Mouse (Mus musculus) embryo, embryonic 11 days (tissue): ENCODE results near the gene Lcmt1.
A peak's percentile ranks its signal among the peaks of the same experiment; 100 is the strongest.

Experiments used
- DNase-seq: peaks from one replicate; pipeline ENCODE4 v3.0.0-alpha.2; 2015

Lcmt1 gene

DNA sequence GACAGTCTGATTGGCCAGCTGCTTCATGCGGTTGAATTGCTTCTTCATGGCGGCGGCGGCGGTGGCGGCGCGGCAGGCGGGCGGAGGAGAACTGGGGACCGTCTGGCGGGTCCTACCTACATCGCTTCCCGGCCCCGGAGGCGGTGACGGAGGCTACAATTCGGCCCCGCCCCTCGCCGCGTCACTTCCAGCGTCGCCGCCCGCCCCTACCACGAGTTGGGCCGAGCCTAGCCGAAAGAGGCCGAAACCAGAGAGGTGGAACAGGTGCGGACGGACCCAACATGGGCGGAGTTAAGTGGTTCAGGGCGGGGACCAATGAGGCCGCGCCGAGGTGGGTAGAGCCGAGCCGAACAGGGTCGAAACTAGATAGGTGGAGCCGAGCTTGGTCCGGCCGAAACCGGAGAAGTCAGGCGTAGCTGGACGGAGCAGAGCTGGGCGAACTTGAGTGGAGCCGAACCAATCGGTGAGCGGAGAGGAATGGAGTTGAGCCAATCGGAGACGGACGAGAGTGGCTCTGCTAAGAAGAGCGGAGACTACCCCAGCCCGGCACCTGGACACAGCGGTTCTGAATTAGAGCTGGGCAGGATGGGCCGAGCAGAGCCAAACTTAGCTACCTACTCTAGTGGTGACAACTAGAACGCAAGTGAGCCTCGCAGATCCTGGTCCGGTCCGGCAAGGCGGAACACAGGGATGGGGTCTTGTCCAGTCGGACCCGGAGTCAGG is at the start of gene Lcmt1, which contains the start of gene Arhgap17:
Lcmt1 (plus strand) TSS at position 26 of the 723 bp plus-strand sequence.
Arhgap17 (minus strand) TSS at position 157 of the 723 bp plus-strand sequence.
- peak; percentile 97 for DNase-seq

DNA sequence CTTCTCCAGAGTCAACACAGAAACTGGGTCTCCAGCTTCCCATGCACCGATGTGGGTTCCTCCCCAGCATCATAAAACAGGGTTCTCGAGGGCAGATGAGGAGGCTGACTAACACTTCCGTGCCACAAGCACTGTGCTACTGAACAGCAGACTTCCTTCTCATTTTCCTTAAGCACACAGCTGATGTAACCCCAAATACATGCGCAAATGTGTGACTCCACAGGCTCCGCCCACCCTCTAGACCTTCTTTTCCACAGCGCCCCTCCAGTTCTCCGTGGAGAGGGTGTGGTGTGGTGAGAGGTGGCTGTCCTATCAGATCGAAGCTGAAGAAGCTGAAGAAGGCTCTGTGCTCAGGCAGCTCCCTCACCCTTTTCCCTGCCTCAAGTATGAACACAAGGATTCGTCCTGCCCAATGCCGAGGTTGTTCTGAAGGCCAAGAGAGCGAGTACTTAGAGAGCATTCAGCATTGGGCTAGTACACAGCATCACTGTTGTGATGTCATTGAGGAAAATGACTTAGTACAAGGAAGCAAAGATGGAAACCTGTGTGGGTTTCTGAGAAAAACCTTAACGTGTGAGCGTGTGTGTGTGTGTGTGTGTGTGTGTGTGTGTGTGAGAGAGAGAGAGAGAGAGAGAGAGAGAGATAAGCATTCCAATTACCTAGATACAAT is 47.0 kb upstream of the Lcmt1 start:
- DNase-seq = no peak

DNA sequence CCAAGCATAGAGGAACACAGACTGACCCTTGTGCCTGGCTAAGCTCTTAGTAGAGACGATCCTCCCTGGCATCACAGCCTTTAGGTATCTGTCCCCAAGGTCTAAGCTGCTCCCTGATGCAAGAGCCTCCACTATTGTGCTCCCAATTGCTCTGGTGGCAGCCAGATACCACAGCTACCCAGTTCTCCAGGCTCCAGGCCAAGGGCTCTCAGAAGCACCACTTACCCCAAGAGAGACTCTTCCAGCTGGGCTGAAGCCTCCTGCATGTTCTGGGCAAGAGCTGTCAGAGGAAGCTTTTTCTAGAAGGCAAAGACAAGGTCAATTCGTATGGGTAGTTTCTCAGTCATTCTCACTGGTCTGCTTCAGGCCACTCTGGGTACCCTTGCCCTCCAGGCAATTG is 46.2 kb upstream of the Lcmt1 start:
- no peak for DNase-seq

GRCm38 (mm10) chr7:123324105-123324504 is 45.5 kb upstream of the Lcmt1 start:
- DNase-seq = no peak

DNA sequence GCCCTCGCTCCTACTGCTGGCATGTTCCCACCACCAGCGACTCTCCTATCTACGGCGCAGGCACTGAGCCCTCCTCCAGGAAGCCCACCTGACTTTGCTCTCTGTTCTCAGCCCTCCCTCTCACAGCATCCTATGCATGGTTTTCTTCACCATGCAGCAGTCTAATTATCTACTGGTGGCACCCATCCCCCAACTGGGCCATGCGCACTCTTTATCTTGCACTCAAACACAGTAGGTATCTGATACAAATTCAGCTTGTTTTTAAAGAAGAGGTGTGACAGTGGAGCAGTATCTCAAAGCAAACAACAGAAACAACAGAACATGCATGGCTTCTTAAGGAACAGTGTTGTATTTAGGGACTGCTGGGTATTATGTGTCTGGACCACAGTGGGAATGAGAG is 43.5 kb upstream of the Lcmt1 start:
- DNase-seq = no peak

DNA sequence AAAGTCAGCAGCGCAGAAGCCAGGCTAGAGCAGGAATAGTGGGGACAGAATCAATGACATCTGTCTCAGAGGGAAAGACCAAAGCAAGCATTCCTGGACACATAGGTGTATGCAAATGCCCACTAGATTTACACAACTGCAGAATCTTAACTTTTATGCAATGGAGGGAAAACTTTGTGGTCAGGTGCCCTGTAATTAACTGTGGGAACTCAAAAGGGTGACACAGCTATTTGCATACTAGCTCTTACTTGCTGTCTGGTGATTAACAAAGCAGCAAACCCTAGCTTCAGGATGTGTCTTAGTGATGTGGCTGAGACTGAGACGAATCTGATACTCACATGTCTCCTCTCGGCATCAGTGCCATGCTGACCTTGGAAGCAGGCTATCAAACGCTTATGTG is 42.7 kb upstream of the Lcmt1 start:
- no peak for DNase-seq

- DNase-seq = no peak
These were observed 41.7 kb upstream of the Lcmt1 start for GRCm38 (mm10) chr7:123327909-123328308.

- no peak for DNase-seq
These were observed 39.1 kb upstream of the Lcmt1 start for GRCm38 (mm10) chr7:123330506-123330905.

DNA sequence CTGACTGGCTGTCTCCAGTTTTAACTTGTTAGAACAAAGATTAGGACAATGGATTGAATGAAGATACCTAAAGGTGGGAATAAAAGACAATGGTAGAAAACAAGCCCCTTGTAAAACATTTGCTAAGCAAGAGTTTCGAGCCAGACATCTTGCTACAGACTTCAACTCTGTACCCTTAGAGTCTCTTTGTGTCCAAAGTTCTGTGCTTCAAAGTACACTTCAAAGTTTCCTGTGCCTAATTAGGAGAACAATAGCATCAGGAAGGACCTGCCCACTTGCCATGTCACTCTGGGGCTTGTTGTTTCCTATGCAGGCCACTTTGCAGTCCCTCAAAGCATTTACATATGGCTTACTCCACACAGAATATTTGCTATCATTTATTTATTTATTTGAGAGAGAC is 33.3 kb upstream of the Lcmt1 start:
- DNase-seq = no peak

GRCm38 (mm10) chr7:123338351-123338750 is 31.2 kb upstream of the Lcmt1 start:
- peak; percentile 29 for DNase-seq

- no peak for DNase-seq
These were observed 27.7 kb upstream of the Lcmt1 start for GRCm38 (mm10) chr7:123341896-123342295.

DNA sequence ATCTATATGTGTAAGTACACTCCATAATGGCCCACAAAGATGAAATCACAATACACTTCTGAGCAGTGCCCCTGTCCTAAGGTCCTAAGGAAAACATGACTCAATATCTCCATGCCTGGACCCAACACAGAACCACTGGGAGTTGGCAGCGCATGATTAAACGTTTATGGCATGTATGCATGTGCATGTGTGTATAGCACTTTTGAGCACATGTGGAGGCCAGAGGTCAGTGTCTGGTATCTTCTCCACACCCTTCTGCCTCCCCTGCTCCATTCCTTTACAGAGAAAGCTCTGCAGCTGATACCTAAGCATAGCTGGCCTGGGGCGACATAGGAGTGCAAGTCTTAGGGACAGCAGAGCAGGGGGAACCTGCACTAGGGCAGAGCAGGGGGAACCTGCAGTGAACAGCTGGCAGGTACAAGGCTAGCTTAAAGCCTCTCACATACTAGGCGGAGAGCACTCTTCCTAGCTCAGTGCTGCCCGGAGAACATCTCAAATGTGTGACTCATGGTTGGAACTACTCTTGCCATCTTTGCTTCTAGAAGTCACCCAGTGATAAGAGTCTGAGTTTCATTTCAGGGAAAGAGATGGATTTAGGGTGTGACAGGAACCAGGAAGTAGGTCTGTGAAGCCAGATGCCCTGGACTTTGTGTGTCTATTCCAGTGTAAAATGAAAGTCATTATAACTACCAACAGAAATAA is 25.4 kb upstream of the Lcmt1 start:
- no peak for DNase-seq

- no peak for DNase-seq
These were observed 24.5 kb upstream of the Lcmt1 start for GRCm38 (mm10) chr7:123345041-123345544.

- no peak for DNase-seq
These were observed 22.8 kb upstream of the Lcmt1 start for GRCm38 (mm10) chr7:123346631-123347290.

- DNase-seq = no peak
These were observed 19.8 kb upstream of the Lcmt1 start for GRCm38 (mm10) chr7:123349813-123350212.

GRCm38 (mm10) chr7:123350243-123350642 is 19.3 kb upstream of the Lcmt1 start:
- no peak for DNase-seq

- DNase-seq = no peak
These were observed 16.5 kb upstream of the Lcmt1 start for GRCm38 (mm10) chr7:123353081-123353480.

GRCm38 (mm10) chr7:123353879-123354278 is 15.7 kb upstream of the Lcmt1 start:
- no peak for DNase-seq

DNA sequence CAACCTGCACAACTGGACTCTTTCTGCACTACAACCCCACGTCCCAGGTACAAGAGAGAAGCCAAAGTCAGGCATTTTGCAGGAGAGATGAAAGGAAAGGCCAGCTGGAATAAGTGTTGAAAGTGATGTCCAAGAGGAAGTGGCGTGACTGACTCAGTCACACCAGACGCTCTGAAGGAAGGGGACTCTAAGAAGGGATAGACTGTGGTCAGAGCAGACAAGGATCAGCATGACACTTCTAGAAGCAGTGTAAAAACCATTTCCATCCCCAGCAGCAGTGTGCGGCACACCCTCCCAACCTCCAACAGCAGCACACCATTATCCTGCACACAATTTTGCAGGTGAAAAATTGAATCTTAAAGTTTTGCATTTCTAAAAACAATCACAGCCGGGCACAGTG is 15.2 kb upstream of the Lcmt1 start:
- DNase-seq = no peak

DNA sequence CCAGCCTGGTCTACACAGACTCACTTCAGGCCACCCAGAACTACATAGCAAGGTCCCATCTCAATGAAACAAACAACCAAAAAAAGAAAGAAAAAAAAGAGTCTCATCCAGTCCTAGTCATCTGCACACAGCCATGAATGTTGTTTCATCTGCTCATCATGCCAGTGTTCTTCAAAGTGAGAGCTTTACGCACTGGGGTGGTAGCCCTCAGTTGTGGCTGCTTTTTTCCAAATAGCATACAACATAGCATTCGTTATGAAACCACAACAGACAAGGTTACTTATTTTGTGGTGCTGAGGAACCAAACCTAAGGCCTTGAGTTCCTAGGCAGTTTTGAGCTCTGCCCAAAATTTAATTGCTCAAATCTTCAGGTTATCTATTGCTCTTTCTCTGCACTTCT is 14.7 kb upstream of the Lcmt1 start:
- DNase-seq = no peak

- DNase-seq = no peak
These were observed 13.4 kb upstream of the Lcmt1 start for GRCm38 (mm10) chr7:123356158-123356557.

DNA sequence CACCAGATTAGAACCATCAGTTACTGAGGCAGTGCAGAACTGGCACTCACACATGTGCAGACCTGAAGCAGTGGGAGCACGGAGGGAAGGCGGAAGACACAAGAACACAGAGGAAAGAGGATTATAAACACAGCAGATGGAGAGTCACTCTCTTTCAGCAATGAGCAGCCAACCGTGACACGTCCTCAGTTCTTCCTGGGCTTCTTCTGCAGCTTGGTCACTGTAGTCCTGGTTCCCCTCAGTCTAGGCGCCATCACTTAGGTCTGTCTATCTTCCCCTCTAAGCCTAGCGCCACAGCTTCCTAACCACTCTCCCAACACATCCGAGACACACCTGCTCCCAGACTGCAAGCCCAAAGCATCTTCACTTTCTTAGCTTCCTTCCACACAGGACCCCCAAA is 10.5 kb upstream of the Lcmt1 start:
- DNase-seq = no peak

DNA sequence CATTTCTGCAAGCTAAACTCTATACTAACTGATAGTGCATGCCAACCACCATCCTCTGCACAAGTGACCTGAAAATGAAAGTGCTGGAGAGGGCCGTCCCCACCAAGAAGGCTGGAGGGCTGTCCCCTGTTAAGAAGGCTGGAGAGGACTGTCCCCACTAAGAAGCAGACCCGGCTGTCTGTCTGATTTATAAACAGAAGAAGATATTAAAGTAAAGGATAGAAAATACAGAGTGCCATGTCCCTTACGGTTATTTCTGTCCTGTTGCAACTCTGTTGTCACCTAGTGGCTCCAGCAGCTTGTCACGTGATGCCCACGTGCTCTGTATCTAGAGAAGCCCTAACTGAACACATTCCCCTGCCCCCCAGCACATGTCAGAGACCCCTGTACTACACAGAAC is 9.4 kb upstream of the Lcmt1 start:
- no peak for DNase-seq
